Mouse (Mus musculus): Measurements from ENCODE around the gene Hist1h2bh.
"Not testable (repeated sequence)": the region's sequence is repeated elsewhere in the genome, so short reads cannot be mapped to it uniquely, and the experiment has no call there.

The Hist1h2bh gene

GRCm38 (mm10) chr13:23551931-23552914 lies 9.0 kb upstream of the Hist1h2bh start:
- no peak for DNase-seq (ENCODE audit: low spot score)

GRCm38 (mm10) chr13:23551146-23551834 lies 8.1 kb upstream of the Hist1h2bh start, which contains the start of gene Hist1h4f:
Gene Hist1h4f, minus strand, starts transcription at chr13:23551648.
- DNase-seq (ENCODE audit: low spot score), result peak; percentile 92

GRCm38 (mm10) chr13:23550761-23551145 lies 7.6 kb upstream of the Hist1h2bh start:
- DNase-seq (ENCODE audit: low spot score), result no peak

DNA sequence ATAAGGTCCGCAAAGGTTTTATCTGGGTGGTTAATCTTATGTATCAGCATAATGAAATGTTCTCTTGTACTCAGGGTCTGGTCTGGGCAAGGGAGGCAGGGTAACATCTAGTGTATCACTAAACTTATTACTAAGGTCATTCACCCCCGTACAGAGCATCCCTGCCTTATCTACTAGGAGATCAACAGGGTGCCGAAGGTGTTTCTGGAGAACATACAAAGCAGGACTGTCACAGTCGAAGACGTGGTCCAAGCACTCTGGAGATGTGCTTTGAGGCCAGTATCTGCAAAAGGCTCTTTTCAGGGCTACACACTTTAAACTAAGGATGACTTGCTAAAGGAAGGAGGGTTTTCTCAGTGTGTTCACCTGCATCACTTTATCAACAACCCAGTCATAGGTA lies 3.5 kb upstream of the Hist1h2bh start:
- DNase-seq (ENCODE audit: low spot score), result no peak

DNA sequence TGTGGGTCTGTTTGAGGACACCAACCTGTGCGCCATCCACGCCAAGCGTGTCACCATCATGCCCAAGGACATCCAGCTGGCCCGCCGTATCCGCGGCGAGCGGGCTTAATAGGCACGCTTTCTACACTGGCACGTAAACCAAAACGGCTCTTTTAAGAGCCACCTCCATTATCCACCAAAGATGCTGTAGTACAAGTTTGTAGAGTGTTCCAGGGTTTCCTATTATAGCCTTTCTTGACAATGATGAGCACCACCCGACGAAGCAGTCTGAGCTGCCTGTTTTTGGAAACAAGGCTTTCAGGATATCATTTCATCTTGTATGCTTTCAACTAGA lies 1.6 kb upstream of the Hist1h2bh start:
- DNase-seq (ENCODE audit: low spot score), result not testable (repeated sequence)

GRCm38 (mm10) chr13:23543965-23544786 lies 984 bp upstream of the Hist1h2bh start, which contains the start of gene Hist1h3f:
Gene Hist1h3f, plus strand, starts transcription at chr13:23544052.
- DNase-seq (ENCODE audit: low spot score), result peak; percentile 83

- DNase-seq (ENCODE audit: low spot score), result not testable (repeated sequence)
Measured at GRCm38 (mm10) chr13:23542225-23542980, 789 bp downstream of the Hist1h2bh start.

- no peak for DNase-seq (ENCODE audit: low spot score)
Measured at GRCm38 (mm10) chr13:23541497-23541896, 1.7 kb downstream of the Hist1h2bh start.

DNA sequence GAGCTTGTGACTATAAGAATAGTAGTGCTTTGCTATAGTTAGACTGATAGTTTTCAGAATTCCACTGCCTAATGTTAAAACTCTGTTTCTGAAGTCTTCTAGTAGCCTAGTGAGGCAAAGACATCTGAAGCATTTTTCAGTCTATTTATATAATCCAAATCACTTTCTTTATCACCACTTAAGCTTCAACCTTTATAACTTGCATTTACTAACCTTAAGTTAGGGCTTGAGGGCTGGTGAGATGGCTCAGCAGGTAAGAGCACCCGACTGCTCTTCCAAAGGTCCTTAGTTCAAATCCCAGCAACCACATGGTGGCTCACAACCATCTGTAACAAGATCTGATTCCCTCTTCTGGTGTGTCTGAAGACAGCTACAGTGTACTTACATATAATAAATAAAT lies 3.4 kb downstream of the Hist1h2bh start:
- DNase-seq (ENCODE audit: low spot score), result not testable (repeated sequence)

- no peak for DNase-seq (ENCODE audit: low spot score)
Measured at GRCm38 (mm10) chr13:23538249-23538648, 4.9 kb downstream of the Hist1h2bh start.

DNA sequence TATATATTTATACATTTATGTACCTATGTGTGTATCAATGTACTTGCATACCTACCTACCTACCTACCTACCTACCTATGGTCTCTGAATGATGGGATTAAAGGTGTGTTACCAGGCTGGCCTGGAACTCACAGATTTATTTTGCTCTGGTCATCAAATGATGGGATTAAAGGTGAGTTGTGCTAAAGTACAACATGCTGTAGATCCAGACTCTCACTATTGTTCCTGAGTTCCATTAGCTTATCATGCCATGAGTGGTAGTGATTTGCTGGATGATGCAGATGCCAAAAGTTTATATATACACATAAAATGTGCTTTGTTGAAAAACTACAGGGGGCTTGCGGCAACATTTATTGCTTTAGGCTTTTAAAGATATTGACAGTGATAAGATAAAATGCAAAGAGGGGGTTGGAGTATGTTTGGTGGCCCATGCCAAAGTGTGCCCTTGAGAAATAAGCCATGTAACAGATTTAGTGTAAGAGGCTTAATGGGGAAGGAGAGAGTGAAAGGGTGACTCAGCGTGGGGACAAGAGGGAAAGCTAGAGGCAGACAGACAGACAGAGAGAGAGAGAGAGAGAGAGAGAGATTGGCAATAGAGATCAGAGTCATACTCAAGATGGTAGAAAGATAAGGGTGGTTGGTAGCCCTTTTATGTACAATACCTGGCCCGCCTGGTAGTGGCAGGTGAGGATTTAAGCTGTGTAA lies 6.0 kb downstream of the Hist1h2bh start:
- no peak for DNase-seq (ENCODE audit: low spot score)

- no peak for DNase-seq (ENCODE audit: low spot score)
Measured at GRCm38 (mm10) chr13:23536076-23536822, 6.9 kb downstream of the Hist1h2bh start.

DNA sequence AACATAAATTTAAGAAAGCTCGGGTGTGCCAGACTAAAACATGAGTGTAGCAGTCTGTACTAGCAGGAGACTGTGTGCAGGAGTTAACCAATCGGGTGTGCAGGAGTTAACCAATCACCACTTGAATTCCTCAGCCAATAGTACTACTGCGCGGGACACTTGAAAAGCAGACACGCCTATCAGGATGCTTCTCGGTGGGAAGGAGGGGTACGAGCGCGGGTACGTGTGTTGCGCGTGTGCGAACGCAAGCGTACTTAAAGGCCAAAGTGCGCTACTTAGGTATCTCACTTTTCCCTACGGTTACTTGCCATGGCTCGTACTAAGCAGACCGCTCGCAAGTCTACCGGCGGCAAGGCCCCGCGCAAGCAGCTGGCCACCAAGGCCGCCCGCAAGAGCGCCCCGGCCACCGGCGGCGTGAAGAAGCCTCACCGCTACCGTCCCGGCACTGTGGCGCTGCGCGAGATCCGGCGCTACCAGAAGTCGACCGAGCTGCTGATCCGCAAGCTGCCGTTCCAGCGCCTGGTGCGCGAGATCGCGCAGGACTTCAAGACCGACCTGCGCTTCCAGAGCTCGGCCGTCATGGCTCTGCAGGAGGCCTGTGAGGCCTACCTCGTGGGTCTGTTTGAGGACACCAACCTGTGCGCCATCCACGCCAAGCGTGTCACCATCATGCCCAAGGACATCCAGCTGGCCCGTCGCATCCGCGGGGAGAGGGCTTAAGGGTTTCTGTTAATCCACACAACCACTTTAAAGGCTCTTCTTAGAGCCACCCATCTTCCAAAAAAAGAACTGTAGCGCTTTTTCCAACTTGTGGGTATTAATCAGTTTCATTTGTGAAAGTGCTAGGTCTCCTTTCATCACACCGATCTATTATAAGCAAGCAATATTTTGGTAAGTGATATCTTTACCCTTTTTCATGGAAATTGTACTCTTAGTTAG lies 7.8 kb downstream of the Hist1h2bh start, which contains the start of gene Hist1h3g:
Gene Hist1h3g (plus strand): TSS at position 286 of the 939 bp plus-strand sequence.
- peak; percentile 91 for DNase-seq (ENCODE audit: low spot score)

- no peak for DNase-seq (ENCODE audit: low spot score)
Measured at GRCm38 (mm10) chr13:23534368-23535131, 8.6 kb downstream of the Hist1h2bh start.

DNA sequence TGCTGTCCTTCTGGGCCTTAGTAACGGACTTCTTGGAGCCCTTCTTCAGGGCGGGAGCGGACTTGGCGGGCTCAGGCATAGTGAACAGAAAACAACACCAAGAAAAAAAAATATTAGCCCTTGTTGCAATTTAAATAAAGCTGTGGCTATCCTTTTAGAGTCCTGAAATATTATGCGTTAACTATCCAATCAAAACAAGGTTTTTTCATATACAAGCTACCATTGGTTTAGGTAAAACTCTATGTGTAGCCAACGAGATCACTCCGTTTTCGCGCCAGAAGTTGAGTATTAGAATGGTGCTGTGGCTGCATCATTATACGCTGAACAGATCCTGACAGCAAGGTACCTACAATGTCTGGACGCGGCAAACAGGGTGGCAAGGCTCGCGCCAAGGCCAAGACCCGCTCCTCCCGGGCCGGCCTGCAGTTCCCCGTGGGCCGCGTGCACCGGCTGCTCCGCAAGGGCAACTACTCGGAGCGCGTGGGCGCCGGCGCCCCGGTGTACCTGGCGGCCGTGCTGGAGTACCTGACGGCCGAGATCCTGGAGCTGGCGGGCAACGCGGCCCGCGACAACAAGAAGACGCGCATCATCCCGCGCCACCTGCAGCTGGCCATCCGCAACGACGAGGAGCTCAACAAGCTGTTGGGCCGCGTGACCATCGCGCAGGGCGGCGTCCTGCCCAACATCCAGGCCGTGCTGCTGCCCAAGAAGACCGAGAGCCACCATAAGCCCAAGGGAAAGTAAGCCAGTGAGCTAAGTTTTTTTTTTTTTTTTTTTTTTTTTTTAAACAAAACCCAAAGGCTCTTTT lies 9.4 kb downstream of the Hist1h2bh start, which contains the start of gene Hist1h2af:
Gene Hist1h2af (plus strand): TSS at position 347 of the 808 bp plus-strand sequence.
- DNase-seq (ENCODE audit: low spot score), result peak; percentile 80

- no peak for DNase-seq (ENCODE audit: low spot score)
Measured at GRCm38 (mm10) chr13:23532262-23533075, 10.7 kb downstream of the Hist1h2bh start.

Data from layer of hippocampus, adult 11-12 months (tissue).